Mouse (Mus musculus) ES-Bruce4 (cell line): Measurements from ENCODE around the gene Dtnbp1. TPM values are rescaled to one million over a fixed set of nuclear protein-coding genes. Genes with fewer than 3 reads are reported as not detected.

Experiments used
- H3K27ac ChIP-seq: 2 replicates; pipeline ENCODE4 v1.5.1; 2012; ENCODE audit warnings: low read length, inconsistent platforms; ENCODE audit not compliant: insufficient read depth
- H3K27me3 ChIP-seq: 2 replicates; pipeline ENCODE4 v1.6.1; 2012; ENCODE audit warnings: mild to moderate bottlenecking, low read length, inconsistent platforms; ENCODE audit not compliant: control insufficient read depth, poor library complexity, insufficient read depth, severe bottlenecking
- H3K36me3 ChIP-seq: 2 replicates; pipeline ENCODE4 v1.6.1; 2012; ENCODE audit warnings: inconsistent platforms, mild to moderate bottlenecking, low read length, moderate library complexity; ENCODE audit not compliant: control insufficient read depth, poor library complexity, insufficient read depth, severe bottlenecking
- H3K4me1 ChIP-seq: one replicate; pipeline ENCODE4 v1.8.1; 2011; ENCODE audit warnings: low read length; ENCODE audit not compliant: control insufficient read depth, insufficient read depth
- H3K4me3 ChIP-seq: 2 replicates; pipeline ENCODE4 v1.5.1; 2011; ENCODE audit warnings: low read depth, mild to moderate bottlenecking, low read length
- H3K9ac ChIP-seq: 2 replicates; pipeline ENCODE4 v1.6.1; 2012; ENCODE audit warnings: low read depth, mild to moderate bottlenecking, inconsistent platforms; ENCODE audit not compliant: poor library complexity, severe bottlenecking
- H3K9me3 ChIP-seq: replicated peaks from 2 replicates; pipeline ENCODE4 v1.6.1; 2012; ENCODE audit warnings: mild to moderate bottlenecking, low read length, inconsistent platforms; ENCODE audit not compliant: control insufficient read depth, poor library complexity, insufficient read depth, severe bottlenecking
- CTCF ChIP-seq: IDR thresholded peaks from one replicate; pipeline ENCODE4 v1.8.1; 2011; ENCODE audit warnings: low read depth, low read length
- EP300 ChIP-seq: IDR thresholded peaks from 2 replicates; pipeline ENCODE4 v1.6.1; 2011; ENCODE audit warnings: low read depth, low read length; ENCODE audit not compliant: insufficient read depth
- POLR2A ChIP-seq: IDR thresholded peaks from one replicate; pipeline ENCODE4 v1.8.1; 2011; ENCODE audit warnings: low read length; ENCODE audit not compliant: insufficient read depth
- polyA plus RNA-seq: library from polyadenylated mRNA; stranded (reverse); fragments of >200 nt; gene quantifications from 2 replicates; pipeline ENCODE4 v1.2.4, GENCODE M21; 2011; ENCODE audit warnings: low read depth; ENCODE audit not compliant: missing spikeins, insufficient read depth, insufficient read length

Dtnbp1 gene
- polyA plus RNA-seq, 1 experiment, result 21.6 TPM

GRCm38 (mm10) chr13:44960542-44961291 is 41.2 kb downstream of the Dtnbp1 start:
- Histone ChIP-seq H3K9me3 (no peaks in the 10 kb centered on the region), H3K27me3 (no peaks in the 10 kb centered on the region), H3K27ac (no peak overlapping the region), H3K36me3 (no peaks in the 10 kb centered on the region), H3K4me1 (no peaks in the 10 kb centered on the region), H3K4me3 (no peak overlapping the region), H3K9ac (no peak overlapping the region)
- TF ChIP-seq EP300 (no peak), CTCF (no peak), POLR2A (no peak)

- Histone ChIP-seq H3K27ac (no peak overlapping the region), H3K9ac (no peak overlapping the region), H3K36me3 (no peaks in the 10 kb centered on the region), H3K4me1 (no peaks in the 10 kb centered on the region), H3K27me3 (no peaks in the 10 kb centered on the region), H3K9me3 (no peaks in the 10 kb centered on the region), H3K4me3 (no peak overlapping the region)
- no peak for TF ChIP-seq CTCF
- no peak for TF ChIP-seq POLR2A
- no peak for TF ChIP-seq EP300
Measured at GRCm38 (mm10) chr13:44957049-44957448, 44.9 kb downstream of the Dtnbp1 start.

- no peak overlapping the region for H3K9ac ChIP-seq
- H3K27ac ChIP-seq, result no peak overlapping the region
- no peaks in the 10 kb centered on the region for H3K36me3 ChIP-seq
- no peaks in the 10 kb centered on the region for H3K9me3 ChIP-seq
- H3K27me3 ChIP-seq, result no peaks in the 10 kb centered on the region
- H3K4me1 ChIP-seq, result no peaks in the 10 kb centered on the region
- TF ChIP-seq CTCF (no peak), POLR2A (no peak), EP300 (no peak)
- H3K4me3 ChIP-seq, result no peak overlapping the region
Measured at GRCm38 (mm10) chr13:44955781-44956180, 46.2 kb downstream of the Dtnbp1 start.

GRCm38 (mm10) chr13:44954232-44954568 is 47.7 kb downstream of the Dtnbp1 start:
- TF ChIP-seq CTCF (no peak), EP300 (no peak), POLR2A (no peak)
- no peak overlapping the region for H3K4me3 ChIP-seq
- H3K9ac ChIP-seq, result no peak overlapping the region
- no peak overlapping the region for H3K27ac ChIP-seq
- no peaks in the 10 kb centered on the region for H3K27me3 ChIP-seq
- H3K4me1 ChIP-seq, result no peaks in the 10 kb centered on the region
- no peaks in the 10 kb centered on the region for H3K36me3 ChIP-seq
- no peaks in the 10 kb centered on the region for H3K9me3 ChIP-seq

GRCm38 (mm10) chr13:44953546-44954231 is 48.3 kb downstream of the Dtnbp1 start:
- Histone ChIP-seq H3K27ac (no peak overlapping the region), H3K4me3 (no peak overlapping the region), H3K27me3 (no peaks in the 10 kb centered on the region), H3K4me1 (no peaks in the 10 kb centered on the region), H3K9ac (no peak overlapping the region), H3K9me3 (no peaks in the 10 kb centered on the region), H3K36me3 (no peaks in the 10 kb centered on the region)
- TF ChIP-seq CTCF (no peak), EP300 (no peak), POLR2A (no peak)

GRCm38 (mm10) chr13:44952393-44953086 is 49.4 kb downstream of the Dtnbp1 start:
- no peak overlapping the region; the same call in 1 of the 2 replicates for H3K9ac ChIP-seq
- no peak for TF ChIP-seq POLR2A
- TF ChIP-seq EP300, result no peak
- peak; percentile 30 for TF ChIP-seq CTCF
- no peak overlapping the region for H3K27ac ChIP-seq
- H3K9me3 ChIP-seq, result no peaks in the 10 kb centered on the region
- no peak overlapping the region for H3K4me3 ChIP-seq
- H3K4me1 ChIP-seq, result no peaks in the 10 kb centered on the region
- no peaks in the 10 kb centered on the region for H3K36me3 ChIP-seq
- H3K27me3 ChIP-seq, result no peaks in the 10 kb centered on the region
